Mouse (Mus musculus): ENCODE measurements around the gene Maz. TPM values are rescaled to one million over a fixed set of nuclear protein-coding genes. Genes with fewer than 3 reads are reported as not detected.

Maz gene
- total RNA-seq, 2 experiments from 2014 or later = 64.3 to 66.3 TPM

DNA sequence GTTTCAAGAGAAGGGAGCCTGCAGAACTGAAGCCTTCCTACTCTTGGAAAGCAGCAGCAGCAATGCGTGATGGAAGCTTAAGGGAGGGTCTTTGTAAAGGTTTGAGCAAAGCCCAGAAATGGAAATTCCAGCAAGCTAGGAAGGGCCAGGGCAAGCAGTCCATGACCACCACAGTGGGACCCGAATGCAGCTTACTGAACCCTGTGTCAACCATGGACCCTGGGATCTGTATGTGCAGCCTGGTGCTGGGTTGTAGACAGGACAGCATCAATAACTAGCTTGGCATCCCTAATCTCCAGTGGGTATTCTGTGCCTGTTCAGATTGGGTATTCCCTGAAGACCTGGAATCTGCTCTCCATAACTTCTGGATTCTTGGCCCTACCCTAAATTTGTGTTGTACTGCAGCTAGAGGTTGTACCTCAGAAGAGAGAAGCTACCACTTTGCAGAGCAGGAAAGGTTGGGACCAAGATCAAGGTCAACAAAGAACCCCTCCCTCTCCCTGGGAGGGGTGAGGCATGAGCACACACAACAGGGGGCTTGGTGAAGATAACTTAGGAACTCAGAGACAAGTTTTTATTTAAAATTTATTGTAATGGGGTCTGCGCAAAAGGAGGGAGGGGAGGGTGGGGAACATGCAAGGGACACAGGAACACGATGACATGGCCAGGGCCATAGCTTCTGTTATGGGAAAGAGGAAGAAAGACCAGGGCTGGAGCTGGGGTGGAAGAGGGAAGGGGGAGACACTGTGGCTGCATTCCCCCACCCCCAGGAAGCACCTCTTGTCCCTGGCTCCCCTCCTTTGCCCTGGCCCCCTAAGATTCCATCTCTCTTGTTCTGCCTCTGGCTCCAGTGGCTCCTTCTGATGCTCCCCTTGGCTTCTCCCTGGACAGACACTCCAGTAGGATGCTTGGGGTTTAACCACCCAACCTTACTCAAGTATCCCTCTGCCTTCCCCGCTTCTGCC is 5.0 kb downstream of the Maz start:
- no peak for DNase-seq (ENCODE audit: low spot score)

DNA sequence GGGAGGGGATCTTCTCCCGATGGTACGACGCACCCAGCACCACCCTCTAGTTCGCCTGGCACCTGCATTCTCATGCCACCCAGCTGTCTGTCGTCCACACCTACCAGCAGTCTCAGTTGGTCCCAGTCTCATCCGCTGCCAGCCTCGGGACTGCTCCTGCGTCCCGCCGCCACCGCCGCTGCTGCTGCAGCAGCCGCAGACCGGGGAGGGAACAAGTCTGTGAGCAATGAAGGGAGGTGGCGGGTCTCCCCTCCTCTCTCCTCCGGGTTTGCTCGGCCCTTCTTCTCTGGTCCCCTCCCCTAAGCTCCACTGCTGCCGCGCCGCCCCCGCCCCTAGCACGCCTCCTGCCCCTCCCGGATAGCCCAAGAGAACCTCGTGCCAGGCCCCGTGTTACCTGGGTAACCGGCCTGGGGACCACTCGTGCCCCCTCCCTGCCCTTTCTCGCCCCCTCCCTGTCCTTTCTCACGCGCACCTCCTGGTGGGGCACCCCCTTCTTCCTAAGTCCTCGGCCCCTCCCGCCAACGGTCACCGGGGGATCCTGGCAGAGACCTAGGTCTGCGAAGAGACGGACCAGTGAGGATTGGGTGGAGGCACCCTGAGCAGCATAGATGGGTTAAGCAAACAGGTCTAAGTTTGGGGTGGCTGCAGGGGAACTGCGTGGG is 5.8 kb downstream of the Maz start, which contains the start of the genes Gm42742 and Prrt2:
Gene Gm42742, minus strand, starts transcription at position 197 of the 662 bp plus-strand sequence.
Gene Prrt2, minus strand, starts transcription at position 311 of the 662 bp plus-strand sequence.
- no peak for DNase-seq (ENCODE audit: low spot score)

DNA sequence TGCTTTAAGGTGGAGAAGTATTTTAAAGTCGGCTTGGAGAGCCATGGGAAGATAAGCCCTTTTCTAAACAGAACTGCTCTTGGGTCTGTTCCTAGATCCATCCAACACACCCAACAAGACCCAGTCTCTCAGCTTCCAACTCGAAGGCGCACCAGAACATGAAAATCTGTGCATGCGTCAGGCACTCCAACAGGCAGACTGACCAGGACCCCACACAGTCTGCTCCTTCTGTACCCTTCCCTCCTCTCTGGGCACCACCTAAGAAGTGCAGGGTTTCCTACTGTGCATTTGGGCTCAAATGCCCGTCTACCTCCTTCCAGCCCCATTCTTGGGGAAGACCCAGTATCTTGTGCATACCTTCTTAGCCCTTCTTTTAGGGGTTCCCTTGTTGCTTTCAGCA is 6.3 kb downstream of the Maz start:
- DNase-seq (ENCODE audit: low spot score) = no peak

DNA sequence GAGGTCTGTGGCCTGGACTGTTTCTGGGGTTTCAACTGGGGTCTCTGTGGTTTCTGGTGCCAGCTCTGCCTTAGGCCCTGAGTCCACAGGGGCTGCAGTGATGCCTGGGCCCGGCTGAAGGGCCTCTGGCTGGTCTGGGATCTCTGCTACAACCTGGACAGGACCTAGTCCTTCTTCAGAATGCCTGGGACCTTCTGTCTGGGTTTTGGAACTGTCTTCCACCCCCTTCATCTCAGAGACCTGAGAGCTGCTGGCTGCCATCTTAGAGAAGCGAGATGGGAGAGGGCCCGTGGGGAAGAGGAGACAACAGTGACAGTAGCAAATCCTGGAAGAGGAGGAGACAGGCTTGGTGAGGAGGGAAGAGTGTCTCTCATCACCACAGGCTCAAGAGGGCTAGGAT is 6.8 kb downstream of the Maz start:
- no peak for DNase-seq (ENCODE audit: low spot score)

DNA sequence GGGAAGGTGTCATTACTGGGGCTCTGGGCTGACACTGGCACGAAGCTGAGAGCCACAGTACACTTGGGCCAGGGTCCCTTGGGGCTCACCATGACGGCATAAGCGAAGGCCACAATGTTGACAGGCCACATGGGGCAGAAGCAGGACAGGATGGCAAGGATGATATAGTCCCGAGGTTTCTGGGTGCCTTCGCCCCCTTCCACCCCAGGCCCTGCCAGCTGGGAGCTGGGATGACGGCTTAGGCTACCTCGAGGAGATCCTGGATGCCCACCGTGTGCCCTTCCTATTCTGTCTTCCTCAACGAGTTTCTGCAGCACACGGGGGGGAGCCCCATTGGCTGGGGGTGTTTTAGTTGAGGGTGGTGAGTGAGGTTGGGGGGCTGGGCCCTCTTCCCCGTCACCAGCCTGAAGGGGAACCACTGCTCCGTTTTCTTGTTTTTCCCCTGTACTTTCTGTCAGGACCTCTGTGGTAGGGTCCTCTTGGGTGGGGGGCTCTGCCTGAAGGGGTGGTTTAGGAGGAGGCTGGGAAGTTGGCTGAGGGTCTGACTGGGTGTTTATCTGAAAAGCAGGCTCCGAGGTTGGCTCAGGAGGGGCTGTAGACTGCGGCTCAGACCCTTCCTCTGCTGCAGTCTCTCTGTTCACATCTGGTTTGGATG is 7.4 kb downstream of the Maz start:
- DNase-seq (ENCODE audit: low spot score) = no peak

DNA sequence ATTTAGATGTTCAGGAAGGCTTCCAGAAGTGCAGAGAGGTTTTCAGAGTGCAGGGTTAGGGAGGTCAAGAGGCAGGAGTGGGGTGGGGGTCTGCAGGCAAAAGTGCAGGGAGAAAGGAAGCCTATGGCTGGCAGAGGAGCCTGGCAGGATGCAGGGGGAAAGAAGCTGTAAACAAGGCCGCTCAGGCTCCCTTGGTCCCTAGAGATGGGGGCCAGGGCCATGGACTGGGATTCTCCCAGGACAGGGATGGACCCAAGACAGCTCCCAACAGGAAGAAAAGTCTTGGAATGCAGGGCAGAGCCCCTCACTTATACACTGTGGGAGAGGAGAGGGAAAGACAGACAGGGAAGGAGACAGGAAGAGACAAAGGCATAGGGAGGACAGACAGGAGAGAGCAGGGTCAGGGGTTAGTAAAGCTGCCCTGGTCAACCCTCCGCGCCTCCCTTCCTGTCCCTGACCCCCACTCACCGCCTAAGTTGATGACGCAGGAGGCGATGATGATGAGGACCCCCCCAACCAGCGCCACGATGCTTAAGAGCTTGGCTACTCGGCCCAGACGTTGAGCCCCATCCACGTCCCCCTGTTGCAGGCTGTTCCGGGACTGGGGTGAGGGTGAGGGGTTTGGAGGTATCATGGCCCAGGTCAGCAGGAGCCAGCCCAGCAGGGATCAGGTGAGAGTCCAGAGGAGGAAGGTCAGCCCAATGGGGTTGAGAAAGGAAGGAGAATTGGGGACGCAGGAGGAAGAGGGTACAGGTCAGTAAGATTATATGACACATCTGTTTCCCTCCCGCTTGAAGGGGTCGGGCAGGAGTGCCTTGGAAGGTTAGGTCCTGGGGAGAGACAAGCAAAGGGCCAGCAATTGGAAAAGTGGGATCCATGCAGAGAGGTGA is 8.2 kb downstream of the Maz start:
- DNase-seq (ENCODE audit: low spot score) = no peak

DNA sequence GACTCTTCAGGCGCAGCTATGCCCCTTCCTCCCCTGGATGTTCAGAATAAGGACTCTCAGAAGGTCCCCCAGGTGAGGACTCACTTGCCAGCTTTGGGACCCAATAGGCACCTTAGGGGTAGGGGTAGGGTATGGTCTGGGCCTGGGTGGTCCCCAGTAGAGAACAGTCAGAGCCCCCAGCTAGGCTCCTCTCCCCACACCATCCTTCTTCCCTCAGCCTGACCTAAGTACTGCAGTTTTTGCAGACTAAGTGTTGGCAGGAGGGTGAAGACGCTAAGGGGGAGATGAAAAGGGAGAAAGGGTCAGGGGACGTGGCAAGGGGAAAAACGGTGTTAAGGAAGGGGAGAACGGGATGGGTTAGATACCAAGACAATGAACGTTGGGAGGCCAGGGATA is 8.9 kb downstream of the Maz start:
- no peak for DNase-seq (ENCODE audit: low spot score)

DNA sequence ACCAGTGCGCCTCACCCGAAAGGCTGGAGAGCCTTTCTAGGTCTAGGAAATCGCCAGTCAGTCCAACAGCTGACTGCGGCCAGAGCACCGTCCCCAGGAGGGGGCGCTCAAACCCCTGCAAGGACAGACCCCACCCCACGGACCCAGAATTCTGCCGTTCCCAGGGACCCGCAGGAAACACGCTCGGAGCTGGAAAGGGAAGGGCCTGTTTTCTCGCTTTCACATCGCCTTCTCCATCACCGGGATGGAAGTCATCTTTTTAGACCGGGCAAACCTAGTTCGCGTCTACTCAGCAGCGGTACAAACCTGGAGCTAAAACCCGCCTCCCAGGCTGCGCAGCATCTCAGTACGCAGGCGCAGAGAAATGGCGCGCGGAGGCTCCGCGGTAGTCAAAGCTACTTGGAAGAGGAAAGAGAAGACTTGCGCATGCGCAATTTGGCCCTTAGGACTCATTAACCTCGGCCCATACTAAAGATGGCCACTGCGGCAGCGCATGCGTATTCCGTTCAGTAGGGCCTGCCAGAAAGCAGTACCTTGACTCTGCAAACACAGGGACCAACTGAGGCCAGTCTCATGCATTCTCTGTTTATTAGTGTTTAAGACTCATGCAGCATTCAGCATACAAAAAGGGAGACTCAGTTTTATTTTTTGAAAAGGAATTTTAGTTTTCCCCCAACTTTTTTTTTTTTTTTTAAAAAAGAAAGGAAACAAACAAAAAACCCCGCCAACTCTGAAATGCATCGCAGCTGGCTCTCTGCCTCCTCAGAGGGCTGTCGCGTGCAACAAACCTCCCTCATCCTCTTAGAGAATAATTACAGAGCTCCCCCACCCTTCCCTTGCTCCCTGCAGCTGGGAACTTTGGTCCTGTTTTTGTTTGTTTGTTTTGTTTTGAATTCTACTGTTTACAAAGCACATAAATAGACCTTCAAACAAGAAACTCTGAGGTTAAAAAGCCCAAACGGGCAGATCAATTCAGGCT is 9.6 kb downstream of the Maz start, which contains the start of gene Pagr1a:
Gene Pagr1a, minus strand, starts transcription at position 382 of the 979 bp plus-strand sequence.
- DNase-seq (ENCODE audit: low spot score) = peak; percentile 97

DNA sequence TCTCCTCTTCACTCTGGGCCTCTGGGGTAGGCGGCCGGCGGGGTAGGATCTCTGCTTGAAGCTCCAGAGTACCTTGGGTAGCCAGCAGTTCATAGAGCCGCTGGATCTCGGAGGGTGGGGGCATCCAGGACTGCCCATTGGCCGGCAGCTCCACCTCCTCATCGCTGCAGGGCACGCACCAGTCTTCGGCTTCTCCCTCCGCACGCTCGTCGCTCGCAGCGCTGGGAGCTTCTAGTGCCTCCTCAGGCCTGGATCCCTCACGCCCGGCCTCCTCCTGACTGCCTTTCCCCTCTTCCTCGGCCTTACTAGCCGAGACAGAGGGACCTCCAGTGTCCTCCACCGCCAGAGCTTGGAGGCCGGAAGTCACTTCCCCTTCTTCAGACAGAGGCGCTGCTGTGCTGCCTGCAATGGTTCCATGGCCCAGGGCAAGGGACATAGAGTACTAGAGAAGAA is 10.3 kb downstream of the Maz start:
- no peak for DNase-seq (ENCODE audit: low spot score)

DNA sequence TGATC is 10.6 kb downstream of the Maz start, which contains the start of gene Pagr1b:
Gene Pagr1b, minus strand, starts transcription at position 4 of the 5 bp plus-strand sequence.
- DNase-seq (ENCODE audit: low spot score) = no peak

DNA sequence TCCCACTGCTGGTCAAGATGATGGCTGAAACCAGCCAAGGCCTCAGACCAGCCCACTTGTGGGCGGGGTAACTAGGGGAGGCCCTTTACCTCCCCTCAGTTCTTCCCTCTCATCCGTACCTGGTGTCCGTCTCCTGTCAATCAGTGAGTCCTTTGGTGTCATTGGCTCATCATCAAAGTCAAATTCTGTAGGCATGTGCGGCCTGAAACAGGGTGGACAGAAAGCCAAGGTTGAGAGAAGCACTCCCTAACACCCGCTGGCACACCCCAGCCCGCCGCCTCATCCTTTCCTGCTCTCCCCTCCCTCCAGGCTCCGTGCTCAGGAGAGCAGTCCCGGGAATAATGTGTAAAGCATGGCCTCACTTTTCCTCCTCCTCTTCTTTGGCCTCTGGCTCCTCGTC is 10.8 kb downstream of the Maz start:
- no peak for DNase-seq (ENCODE audit: low spot score)

DNA sequence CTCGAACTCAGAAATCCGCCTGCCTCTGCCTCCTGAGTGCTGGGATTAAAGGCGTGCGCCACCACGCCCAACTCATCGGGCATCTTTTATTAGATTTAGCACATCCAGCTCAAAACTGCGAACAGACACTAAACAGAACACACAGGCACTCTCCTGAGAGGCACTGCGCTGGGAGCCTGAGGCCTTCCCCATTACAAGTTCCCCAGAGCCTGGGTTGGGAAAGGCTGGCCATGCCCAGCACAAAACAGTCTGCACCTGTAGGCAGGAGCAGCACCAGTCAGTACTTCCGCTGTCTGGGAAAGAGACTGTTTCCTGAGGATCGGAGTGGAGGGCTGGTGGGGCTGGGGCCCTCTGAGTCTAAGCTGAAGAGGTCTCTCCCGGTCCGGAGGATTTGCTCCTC is 11.8 kb downstream of the Maz start:
- DNase-seq (ENCODE audit: low spot score) = no peak

DNA sequence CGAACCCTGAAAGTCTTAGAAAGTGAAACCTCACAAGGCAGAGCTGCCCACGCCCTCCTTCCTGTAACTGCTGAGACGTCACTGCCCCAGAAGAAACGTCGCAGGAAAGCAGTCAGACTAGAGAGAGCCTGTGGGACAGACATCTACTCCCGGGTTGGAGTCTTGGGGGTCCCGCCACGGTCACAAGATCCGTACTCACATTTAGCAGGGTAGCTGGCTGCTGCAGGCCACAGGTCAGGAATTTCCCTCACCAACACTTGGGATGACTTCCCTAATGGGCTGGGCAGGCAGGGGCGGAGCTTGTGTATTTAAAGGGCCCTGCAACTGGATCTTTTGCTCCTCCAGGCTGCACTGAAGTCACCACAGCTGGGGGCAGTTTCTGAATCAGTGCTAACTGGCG is 12.5 kb downstream of the Maz start, which contains the start of gene Mvp:
Gene Mvp, minus strand, starts transcription at position 302 of the 400 bp plus-strand sequence.
- DNase-seq (ENCODE audit: low spot score) = peak; percentile 77

DNA sequence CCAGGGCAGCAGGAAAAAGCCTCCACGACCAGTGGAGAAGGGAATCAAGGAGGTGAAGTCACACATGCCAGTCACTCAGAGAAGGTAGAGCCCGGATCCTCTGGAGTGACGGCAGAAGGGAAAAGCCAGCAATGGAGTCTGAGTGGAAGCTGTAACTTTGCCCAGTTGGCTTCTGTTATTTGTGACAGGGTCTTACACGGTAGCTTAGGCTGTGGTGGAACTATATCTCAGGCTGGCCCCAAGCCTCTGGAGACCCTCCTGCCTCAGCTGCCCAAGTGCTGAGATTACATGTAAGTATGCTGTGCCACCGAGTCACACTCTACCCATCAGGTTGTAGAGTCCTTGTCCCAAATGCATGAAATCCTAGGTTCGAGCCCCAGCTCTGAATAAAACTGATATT is 13.5 kb downstream of the Maz start:
- no peak for DNase-seq (ENCODE audit: low spot score)

DNA sequence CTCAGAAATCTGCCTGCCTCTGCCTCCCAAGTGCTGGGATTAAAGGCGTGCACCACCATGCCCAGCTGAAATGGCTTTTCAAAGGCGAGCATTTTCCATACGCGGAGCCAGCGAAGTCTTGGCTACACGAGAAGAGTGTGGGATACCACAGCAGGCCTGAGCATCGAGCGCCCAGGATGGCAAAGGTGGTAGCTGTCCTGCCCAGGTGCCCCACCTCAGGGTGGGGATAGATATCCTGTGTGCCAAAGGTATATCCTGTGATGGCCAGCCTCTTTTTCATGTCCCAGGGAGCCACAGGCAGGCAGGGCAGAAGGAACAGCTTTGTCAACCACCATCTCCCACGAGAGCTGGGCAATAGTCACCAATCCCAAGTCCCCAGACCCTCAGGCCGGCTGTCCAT is 14.0 kb downstream of the Maz start:
- no peak for DNase-seq (ENCODE audit: low spot score)

DNA sequence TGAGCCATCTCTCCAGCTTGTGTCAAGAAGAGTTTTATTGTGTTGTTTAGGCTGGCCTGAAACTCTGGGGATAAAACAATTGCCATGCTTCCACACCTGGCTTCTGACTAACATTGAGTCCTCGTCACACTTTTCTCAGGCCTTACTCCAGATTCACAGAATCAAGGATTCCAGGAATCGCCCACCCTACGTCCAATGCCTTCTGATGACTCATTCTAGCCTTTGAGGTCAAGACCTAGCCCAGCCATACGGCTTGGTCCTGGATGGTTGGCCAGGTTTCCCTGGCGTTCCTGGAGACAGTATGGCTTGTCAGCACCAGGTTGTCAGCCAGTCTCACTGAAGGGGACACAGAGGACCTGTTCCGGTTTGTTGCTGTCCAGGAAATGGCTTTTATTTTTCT is 14.5 kb downstream of the Maz start:
- no peak for DNase-seq (ENCODE audit: low spot score)

DNA sequence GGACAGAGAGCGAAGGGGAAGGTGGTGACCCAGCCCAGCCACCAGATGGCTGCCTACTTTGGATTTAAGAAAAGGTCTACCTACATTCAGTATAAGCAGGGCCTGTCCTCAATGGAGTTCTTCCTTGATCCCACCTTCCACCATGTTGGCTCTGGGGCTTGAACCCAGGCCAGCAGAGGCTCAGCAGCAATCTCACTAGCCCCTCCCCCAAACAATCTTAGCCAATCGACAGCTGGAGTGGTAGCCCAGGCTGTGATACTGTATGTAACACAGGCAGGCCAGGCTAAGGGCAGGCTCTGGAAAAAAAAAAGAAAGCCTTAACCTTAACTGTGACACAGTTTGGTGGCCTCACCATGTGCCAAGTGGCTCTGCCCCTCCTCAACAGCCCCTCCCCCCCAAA is 15.1 kb downstream of the Maz start:
- DNase-seq (ENCODE audit: low spot score) = no peak

DNA sequence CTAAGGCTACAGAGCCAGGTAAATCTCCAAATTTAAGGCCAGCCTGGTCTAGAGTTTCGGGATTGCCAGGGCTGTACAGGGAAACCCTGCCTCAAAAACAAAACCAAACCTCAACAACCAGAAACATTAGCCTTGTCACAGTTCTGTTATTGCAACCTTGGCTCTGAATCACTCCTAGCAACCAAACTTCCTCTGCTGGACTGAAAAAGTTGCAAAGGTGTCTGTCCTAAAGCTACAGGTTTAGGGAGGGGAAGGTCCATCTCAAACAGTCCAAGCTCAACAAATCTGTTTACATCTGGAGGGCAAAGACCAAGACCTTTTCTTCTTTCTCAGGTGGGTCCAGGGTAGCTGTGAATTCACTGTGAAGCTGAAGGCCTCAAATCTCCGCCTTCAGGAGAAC is 15.8 kb downstream of the Maz start:
- no peak for DNase-seq (ENCODE audit: low spot score)

DNA sequence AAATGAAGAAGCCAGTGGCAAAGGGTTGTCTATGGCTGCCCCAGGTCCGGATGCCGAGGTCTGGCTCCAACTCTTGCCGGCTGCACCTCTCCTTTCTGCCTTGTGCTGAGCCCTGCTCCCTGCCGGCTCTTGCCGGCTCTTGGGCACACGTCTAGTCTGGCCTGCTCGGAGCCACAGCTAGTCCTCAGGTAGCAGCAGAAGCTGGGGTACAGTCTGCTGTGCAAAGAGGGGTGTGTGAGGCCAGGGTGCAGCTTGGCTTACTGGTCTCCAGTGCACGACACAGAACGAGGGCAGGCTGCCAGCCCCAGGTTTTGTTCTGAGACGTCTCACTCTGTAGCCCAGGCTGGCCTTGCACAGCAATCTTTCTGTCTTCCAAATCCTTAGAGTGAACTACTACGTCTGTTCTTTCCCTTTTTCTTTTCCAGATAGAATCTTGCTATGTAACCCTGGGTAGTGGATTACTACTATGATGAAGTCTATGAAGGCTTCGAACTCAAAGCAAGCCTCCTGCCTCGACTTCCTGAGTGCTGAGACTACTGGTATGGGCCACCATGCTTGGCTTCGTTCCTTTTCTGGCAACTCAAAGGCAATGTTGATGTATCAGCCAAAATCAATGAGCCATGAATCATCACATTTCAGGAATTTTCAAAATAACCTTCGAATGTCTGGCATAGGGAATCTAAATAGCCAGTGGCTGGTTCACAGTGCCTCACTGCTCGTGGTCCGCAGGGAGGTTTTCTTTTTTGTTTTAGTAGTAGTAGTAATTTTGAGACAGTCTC is 17.3 kb downstream of the Maz start:
- DNase-seq (ENCODE audit: low spot score) = no peak
